Mouse (Mus musculus) inflammation-experienced regulatory T-cells, adult 6 months (primary cell): ENCODE data around the gene a. TPM values are rescaled to one million over a fixed set of nuclear protein-coding genes. Genes with fewer than 3 reads are reported as not detected.

Experiments used
- ATAC-seq: one replicate; pipeline ENCODE4 v1.8.0; 2017
- polyA plus RNA-seq, 3 experiments: library from polyadenylated mRNA; unstranded; fragments of 100-300 nt; shearing (Covaris generic); gene quantifications; one replicate each; pipeline ENCODE4 v1.2.1; 2017

Gene a
- polyA plus RNA-seq, 3 experiments from 2014 or later, result not detected

DNA sequence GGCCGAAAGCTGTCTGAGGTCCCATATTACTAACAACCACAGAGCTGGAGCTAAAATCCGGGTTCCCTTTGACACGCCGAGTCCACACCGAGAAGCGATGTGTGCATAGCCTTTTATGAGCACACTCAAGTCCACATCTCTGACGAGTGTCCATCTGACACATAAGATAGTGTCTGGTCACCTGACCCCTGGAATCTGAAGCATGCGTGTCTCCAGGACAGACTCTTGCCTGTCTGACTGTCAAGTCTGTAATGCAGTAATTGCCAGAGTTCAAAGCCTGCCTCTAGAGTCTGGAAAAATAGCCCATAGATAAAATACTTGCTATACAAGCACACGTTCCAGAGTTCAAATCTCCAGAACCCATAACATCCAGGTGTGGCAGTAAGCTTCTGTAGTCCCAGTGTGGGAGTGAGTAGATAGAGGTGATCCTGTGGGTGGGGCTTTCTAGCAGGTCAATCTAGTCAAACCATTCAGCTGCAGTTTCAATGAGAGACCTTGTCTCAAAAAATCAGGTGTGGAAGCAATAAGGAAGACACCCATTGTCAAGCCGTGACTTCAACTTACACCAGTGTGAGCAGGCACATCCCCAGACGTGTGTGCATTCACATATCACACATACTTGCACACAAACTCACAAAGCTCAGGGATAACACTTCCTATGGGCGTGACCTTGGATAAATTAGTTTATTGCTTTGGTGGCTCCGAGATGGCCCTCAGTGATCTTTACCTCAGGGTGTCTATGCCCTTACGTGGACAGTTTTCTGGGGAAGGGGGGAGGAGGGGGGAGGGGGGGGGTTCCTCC, 309.0 kb downstream of the a start:
- no peak for ATAC-seq

Other genes with a start within 250 kb of the a start
- not detected for gene 1700003F12Rik, start 244.3 kb upstream of the a start, polyA plus RNA-seq
- not detected for gene Actl10, start 239.6 kb upstream of the a start, polyA plus RNA-seq
- 1 to 10 TPM in 2 of 3 experiments, not detected in 1; 1.1 TPM for gene Necab3, start 232.5 kb upstream of the a start, polyA plus RNA-seq
- 1 to 10 TPM; 1.3 to 2.6 (median 1.5) TPM for gene E2f1, start 221.5 kb upstream of the a start, polyA plus RNA-seq
- 10 to 100 TPM; 15.1 to 21.3 (median 20.2) TPM for gene Pxmp4, start 187.7 kb upstream of the a start, polyA plus RNA-seq
- under 1 TPM in 2 of 3 experiments, not detected in 1; 0.59 to 0.88 TPM for gene Zfp341, start 178.1 kb upstream of the a start, polyA plus RNA-seq
- not detected for gene 4930519P11Rik, start 178.0 kb upstream of the a start, polyA plus RNA-seq
- gene Chmp4b, start 139.7 kb upstream of the a start, polyA plus RNA-seq, result 1 to 10 TPM; 2.8 to 6.5 (median 5.4) TPM
- gene Gm14214, start 21.4 kb upstream of the a start, polyA plus RNA-seq, result not detected
- gene Raly, start 306 bp upstream of the a start, polyA plus RNA-seq, result 10 to 100 TPM in 2 of 3 experiments, 1 to 10 TPM in 1; 8.0 to 32.4 (median 15.7) TPM
- 100 to 1,000 TPM in 2 of 3 experiments, 10 to 100 TPM in 1; 83.5 to 120 (median 105) TPM for gene Eif2s2, start 101.5 kb downstream of the a start, polyA plus RNA-seq
- gene Gm14226, start 226.9 kb downstream of the a start, polyA plus RNA-seq, result under 1 TPM in 1 of 3 experiments, not detected in 2; 0.17 TPM